Mouse (Mus musculus) B cell, adult 2 months (primary cell): ENCODE measurements around the gene Apol10a.
"Not testable (repeated sequence)": the region's sequence is repeated elsewhere in the genome, so short reads cannot be mapped to it uniquely, and the experiment has no call there.

Experiments used
- DNase-seq, 2 experiments: peaks; one replicate each; pipeline ENCODE4 v3.0.0; 2022

Gene Apol10a

DNA sequence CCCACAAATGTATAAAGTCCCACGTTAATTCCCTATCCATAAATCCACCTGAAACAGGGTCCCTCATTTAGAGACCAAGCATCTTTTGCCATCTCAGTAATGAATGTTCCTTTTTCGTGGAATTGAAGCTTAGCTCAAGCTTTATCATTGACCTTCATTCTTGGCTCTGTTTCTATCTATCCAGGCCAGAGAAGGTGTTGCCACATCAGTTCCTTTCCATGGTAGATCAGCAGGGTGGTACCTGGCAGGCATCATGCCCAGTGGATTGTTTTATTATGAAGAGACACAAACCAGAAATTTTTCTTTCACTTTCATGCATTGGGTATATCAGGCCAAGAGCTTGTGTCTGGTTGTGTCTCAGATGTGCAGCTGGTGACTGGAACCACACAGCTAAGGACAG lies at the start of gene Apol10a:
TSS of gene Apol10a (plus strand) at position 355 of the 400 bp plus-strand sequence.
- DNase-seq, result not testable (repeated sequence)

DNA sequence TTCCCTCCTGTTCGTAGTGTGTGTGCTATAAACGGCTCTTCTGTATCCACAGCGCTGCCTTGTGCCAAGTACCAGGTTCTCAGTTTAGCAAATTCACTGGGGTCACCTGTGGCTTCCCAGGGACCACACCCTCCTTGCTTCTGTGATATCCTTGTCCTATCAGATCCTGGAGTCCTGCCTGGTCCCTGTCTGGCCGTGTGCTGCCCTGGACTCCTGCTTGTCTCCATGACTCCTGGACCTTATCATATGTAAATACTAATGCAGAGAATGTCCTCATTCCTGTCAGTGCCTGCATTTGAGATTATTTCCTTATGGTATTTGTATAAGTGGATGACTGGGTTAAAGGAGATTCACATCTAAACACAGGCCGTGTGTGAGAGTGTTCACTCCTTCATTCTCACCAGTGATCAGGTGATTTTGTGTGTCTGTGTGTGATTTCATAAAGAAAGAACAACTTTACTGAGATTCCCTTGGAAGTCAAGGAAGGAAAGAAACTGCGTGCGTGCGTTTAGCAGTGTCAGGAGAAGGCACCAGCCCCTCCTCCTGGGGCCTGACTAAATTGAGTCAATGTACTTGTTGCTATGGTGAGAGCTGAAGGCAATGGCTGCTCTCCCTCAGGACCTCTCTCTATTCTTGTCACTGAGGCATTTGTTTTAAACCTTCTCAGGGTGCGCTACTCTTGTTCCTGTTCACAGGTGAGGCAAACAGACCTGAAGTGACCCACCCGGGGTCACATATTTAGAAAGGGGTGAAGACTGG lies 48.0 kb upstream of the Apol10a start:
- not testable (repeated sequence) for DNase-seq

DNA sequence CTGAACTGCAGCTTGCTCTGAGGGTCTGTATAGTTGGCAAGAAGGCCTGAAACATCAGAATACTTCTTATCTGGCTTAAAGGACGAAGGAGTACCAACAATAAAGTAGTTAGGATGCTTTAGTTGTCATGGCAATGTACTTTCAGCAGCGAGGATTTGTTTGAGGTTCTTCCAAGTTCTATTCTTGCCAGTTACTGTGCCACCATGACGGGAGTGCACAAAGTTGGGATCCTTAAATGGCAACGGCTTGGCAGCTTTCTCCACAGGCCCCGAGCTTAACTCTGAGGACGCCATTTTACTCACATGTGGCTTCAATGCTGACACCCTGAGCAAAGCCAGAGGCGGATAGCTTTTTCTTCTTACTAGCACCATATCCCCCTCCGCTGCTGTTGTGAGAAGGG lies 32.1 kb upstream of the Apol10a start:
- not testable (repeated sequence) for DNase-seq

DNA sequence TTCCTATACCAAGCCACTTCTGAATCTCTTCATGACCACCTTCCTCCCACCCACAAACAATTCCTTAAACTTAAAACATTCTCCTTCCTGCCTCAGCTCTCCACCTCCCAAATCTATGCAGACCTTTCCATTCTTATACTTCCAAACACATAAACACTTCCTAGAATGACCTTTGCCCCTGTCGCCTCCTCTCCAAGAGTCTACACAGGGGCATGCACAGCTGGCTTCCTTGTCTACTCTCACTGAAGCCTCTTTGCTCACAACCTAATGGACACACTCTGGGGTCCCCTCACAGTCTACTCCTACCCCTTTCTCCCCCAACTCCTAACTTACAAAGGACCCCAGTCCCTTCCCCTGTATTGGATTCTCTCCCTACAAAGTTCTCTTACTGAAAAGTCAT lies 31.2 kb upstream of the Apol10a start:
- DNase-seq, result not testable (repeated sequence)

DNA sequence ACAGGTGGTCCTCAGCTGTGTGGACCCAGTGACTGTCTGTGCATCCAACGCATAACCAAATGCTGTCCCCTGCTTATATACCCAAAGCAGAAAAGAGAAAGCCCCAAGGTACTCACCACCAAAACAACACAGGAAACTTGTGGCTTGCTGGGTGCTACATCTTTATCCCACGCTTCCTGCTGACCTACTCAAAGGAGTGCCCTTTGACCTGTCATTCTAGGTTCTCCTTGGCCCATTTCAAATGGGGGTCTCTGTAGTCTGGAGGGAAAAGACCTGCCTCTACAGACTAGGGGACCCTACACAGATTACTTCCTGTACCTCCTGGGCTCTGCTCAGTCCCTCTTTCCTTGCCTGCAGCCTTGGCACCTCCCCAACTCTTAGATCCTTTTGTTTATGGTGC lies 29.5 kb upstream of the Apol10a start, which contains the start of gene Apol7b:
TSS of gene Apol7b (minus strand) at position 101 of the 400 bp plus-strand sequence.
- DNase-seq, result not testable (repeated sequence)

DNA sequence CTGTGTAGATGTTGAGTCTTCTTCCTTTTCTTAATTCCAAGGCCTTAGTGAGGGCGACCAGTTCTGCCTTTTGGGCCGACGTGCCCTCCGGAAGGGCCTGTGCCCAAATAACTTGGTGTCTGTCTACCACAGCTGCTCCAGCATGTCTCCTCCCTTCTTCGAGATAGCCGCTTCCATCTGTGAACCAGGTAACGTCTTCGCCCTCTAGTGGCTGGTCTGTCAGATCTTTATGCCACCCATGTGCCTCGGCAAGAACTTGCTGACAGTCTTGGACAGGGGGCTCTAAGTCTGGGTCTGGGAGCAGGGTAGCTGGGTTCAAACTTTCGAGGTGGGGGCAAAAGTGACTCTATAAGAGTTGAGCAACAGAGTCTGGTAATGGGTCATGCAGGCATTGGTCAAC lies 26.9 kb upstream of the Apol10a start:
- DNase-seq, result peak in 1 of 2 experiments; percentile 1

DNA sequence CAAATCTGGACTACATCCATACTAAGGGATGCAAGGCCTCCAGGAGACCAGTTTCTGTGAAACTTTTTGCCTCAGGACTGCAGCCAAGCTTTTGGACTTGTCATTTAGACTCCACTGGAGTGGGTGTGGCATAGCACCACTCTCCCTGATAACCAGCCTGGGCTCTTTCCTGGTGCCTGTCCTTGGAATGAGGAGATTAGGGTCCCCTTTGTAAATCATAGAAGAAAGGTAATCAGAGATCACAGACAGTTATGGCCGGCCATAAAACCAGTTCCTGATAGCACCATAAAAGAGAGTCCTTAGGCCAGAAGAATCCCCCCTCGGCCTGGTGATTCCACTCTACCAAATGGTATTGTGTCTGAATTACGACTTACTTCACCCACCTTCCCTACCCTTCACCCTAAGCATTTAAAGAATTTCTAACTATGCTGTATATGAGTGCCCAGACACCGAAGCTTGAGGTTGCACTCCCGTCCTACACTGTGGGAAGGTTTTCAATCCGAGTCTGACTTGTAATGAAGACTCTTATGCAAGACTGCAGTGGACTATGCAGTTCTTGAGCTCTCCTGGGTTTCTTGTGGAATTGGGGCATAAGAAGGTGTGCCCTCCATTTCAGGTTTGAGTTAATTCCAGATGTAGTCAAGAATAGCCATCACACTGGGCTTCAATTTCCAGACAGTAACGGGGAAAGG lies 2.0 kb upstream of the Apol10a start:
- DNase-seq, result not testable (repeated sequence)

DNA sequence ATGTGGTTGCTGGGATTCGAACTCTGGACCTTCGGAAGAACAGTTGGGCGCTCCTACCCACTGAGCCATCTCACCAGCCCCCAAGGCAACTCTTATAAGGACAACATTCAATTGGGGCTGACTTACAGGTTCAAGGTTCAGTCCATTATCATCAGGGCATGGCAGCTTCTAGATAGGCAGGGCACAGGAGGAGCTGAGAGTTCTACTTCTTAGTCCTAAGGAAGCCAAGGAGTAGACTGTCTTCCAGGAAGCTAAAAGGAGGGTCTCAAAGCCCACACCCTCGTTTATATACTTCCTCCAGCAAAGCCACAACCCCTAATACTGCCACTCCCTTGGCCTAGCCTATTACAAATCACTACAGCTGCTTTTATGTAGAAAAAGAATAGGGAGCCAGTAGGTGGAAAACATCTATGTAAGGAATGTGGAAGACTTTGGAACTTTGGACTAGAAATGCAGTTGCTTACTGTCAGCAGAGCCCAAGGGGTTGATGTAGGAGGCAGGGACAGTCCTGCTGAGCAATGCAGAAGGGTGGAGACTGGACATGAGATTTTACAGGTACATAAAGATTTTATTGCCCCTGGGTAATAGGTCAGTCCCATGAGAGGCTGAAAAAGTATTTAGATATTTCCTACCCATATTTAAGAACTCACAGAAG lies 5.4 kb downstream of the Apol10a start:
- DNase-seq, result no peak

DNA sequence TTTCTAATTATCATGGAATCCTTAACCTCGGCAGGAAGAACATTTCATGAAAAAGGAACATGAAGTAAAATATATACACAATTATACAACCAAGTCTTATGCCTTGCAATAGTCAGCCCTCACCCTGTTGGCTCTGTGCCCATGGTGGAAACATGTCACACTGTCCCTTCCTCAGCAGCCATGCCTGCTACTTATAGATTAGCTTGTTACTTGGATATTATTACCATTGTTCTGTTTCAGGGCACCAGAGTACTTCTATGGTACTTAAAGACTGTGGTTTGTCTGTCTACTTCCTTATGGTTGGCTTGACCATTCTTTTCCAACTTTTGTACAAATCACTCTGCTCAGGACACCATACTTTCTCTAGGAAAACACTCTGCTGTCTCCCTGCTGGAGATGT lies 16.3 kb downstream of the Apol10a start:
- DNase-seq, result not testable (repeated sequence)

DNA sequence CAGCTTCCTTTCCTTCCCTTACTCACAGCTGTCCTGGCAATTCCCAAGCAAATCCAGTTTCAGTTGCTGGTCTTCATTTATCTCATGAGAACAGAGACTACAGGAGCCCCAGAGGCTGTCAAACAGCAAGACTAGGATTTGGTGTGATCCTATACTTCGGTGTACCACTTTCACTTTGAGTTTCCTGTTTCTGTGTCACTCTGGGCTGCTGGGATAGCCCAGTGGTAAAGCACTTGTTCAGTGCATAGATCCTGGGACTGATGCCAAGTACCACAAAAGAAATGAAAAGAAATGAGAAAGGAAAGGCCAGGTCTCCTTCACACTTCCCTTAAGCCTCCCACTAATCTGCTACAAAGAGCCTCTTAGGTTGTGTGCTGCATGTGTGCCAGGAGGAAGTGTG lies 17.8 kb downstream of the Apol10a start:
- DNase-seq, result not testable (repeated sequence)

DNA sequence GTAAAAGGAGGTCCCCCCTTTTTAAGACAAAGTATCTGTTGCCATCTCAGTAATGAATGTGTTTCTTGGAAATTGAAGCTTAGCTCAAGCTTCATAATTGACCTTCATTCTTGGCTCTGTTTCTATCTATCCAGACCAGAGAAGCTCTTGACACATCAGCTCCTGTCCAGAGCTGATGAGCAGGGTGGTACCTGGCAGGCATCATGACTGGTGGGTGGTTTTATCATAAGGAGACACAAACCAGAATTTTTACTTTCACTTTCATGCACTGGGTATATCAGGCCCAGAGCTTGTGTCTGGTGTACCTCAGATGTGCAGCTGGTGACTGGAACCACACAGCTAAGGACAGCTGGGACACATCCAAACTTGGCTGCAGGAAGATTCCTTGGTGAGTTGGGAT lies 31.1 kb downstream of the Apol10a start, which contains the start of gene Apol11a:
TSS of gene Apol11a (plus strand) at position 306 of the 400 bp plus-strand sequence.
- not testable (repeated sequence) for DNase-seq

DNA sequence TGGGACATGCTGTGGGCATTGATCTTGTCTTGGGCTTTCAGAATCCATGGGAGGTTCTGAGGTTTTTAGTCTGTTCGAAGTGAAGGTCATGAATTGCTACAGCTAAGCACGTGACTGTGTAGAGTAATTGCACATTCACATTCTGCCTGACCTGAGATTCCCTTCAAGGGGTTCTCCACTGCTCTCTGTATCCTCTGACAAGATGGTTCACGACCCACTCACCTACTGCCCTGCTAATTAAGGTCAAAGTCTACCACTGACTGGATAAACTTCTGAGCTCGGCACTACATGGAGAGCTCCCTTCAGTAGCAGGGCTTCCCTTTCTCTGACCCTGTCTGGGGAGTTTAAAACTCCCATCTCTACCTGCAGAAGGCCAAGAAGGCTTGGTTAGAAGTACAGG lies 43.7 kb downstream of the Apol10a start:
- DNase-seq, result not testable (repeated sequence)

DNA sequence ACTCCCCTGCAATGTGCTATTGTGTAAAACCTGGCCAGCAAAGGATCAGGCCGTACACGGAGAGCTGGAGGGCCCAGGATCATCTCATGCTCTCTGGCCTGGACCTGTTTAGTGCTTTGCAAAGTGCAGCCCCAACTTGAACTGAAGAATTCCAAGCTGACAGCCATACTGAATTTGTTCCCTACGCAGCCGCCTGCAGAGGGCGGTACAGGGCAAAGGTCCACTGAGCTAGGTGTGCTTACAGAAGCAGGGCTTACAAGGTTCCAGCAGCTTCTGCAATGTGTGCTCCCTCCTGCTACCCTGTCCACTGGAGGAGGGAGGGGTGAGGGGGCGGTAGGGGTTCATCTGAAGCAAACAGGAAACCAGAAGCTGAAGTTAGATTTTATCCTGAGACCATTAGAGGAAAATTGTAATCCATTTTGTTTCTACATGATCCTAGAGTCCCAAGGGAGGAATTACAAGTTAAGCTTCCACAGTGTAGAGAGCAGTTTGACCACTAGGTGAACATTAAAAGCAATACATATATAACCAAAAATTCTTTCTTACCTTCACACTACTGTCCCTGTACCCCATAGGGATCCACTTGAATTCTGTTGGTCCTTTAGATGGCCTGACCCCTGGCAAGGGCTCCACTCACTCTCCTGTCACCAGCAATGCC lies 46.5 kb downstream of the Apol10a start:
- peak; percentile 13 to 15 for DNase-seq

DNA sequence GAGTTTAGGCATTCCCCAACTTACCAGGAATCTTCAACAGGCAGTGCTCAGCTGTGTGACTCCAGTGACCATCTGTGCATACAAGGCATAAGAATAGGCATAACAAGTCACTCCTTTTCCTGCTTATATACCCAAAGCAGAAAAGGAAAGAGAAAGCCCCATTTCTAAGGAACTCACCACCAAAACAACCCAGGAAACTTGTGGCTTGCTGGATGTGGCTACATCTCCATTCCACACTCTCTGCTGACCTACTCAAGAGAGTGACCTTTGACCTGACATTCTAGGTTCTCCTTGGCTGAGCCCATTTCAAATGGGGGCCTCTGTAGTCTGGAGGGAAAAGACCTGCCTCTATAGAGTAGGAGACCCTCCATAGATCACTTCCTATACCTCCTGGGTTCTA lies 56.4 kb downstream of the Apol10a start, which contains the start of gene Apol7c:
TSS of gene Apol7c (minus strand) at position 101 of the 400 bp plus-strand sequence.
- no peak for DNase-seq

DNA sequence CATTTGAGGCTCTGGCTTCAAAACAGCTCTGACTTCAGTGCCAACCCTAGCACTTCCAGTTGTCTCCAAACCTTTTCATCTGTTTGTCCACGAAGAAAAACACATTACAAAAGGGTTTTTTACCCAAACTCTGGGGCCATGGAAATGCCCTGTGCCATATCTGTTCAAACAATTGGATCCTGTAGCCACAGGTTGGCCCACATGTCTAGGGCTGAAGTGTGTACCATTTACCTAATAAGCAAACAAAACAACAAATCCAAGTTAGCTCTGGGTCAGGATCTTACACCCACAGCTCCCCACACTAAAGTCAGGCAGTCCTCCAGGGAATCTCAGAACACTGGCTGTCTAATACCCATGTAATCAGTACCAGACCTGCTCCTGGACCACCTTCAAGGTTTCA lies 62.4 kb downstream of the Apol10a start:
- DNase-seq, result not testable (repeated sequence)
